Mouse (Mus musculus): ENCODE measurements around the gene Crb1.

GRCm38 (mm10) chr1:139379621-139379984 lies 2.7 kb upstream of the Crb1 start:
- TF ChIP-seq CTCF (IDR thresholded peaks at IDR 0.05; ENCODE audit: low read depth) = no peak
- no peak for TF ChIP-seq EP300 (IDR thresholded peaks at IDR 0.05; ENCODE audit: low read depth)

All from liver, embryonic 14.5 days (tissue).